Mouse (Mus musculus) kidney, postnatal 0 days (tissue): ENCODE measurements around the gene 4930433I11Rik. TPM values are rescaled to one million over a fixed set of nuclear protein-coding genes. Genes with fewer than 3 reads are reported as not detected.
"Not testable (repeated sequence)": the region's sequence is repeated elsewhere in the genome, so short reads cannot be mapped to it uniquely, and the experiment has no call there.

Source experiments
- ATAC-seq: fragments of 200-750 bp; cut with Nextera tagmentation; replicated peaks from 2 replicates; pipeline ENCODE4 v1.8.0; 2017; ENCODE audit warnings: low read depth, moderate number of reproducible peaks, moderate TSS enrichment, moderate library complexity; ENCODE audit not compliant: low FRiP score
- DNase-seq: peaks from one replicate; pipeline ENCODE4 v3.0.0-alpha.2; 2016; ENCODE audit warnings: low spot score
- H3K27ac ChIP-seq: fragments of 300-500 bp; sonication (generic); 2 replicates; pipeline ENCODE4 v1.5.1; 2014; ENCODE audit warnings: mild to moderate bottlenecking
- H3K27me3 ChIP-seq: fragments of 300-500 bp; sonication (generic); 2 replicates; pipeline ENCODE4 v1.6.1; 2014; ENCODE audit warnings: low read length, mixed read lengths; ENCODE audit not compliant: insufficient read depth
- H3K36me3 ChIP-seq: fragments of 300-500 bp; sonication (generic); 2 replicates; pipeline ENCODE4 v1.6.1; 2014; ENCODE audit warnings: low read length, mixed read lengths; ENCODE audit not compliant: insufficient read depth
- H3K4me1 ChIP-seq: fragments of 300-500 bp; sonication (generic); replicated peaks from 2 replicates; pipeline ENCODE4 v1.6.1; 2014; ENCODE audit warnings: antibody characterized with exemption, low read length, mixed read lengths; ENCODE audit not compliant: insufficient read depth
- H3K4me2 ChIP-seq: fragments of 300-500 bp; sonication (generic); 2 replicates; pipeline ENCODE4 v1.6.1; 2014; ENCODE audit warnings: mild to moderate bottlenecking, low read length, moderate library complexity, mixed read lengths
- H3K4me3 ChIP-seq: fragments of 300-500 bp; sonication (generic); replicated peaks from 2 replicates; pipeline ENCODE4 v1.5.1; 2014; ENCODE audit warnings: low read depth, low read length
- H3K9ac ChIP-seq: fragments of 300-500 bp; sonication (generic); 2 replicates; pipeline ENCODE4 v1.6.1; 2014; ENCODE audit warnings: low read depth, low read length
- H3K9me3 ChIP-seq: fragments of 300-500 bp; sonication (generic); replicated peaks from 2 replicates; pipeline ENCODE4 v1.6.1; 2016; ENCODE audit warnings: low read length, inconsistent platforms, mixed read lengths
- CTCF ChIP-seq: IDR thresholded peaks from 2 replicates; pipeline ENCODE4 v1.5.1; 2016; ENCODE audit warnings: antibody characterized with exemption, low read depth, mild to moderate bottlenecking, moderate library complexity
- WGBS: fragments of 180-500 bp; shearing (Covaris S2); extraction: QIAGEN DNeasy Blood & Tissue Kit; methylation state at CpG from one replicate; pipeline ENCODE4 v1.1.7; 2014; 5-methylcytosine and 5-hydroxymethylcytosine counted together
- polyA plus RNA-seq: library from polyadenylated mRNA; unstranded; fragments of >200 nt; fragmentation: Nextera tagmentation; extraction: Ambion mirVana; gene quantifications from 2 replicates; pipeline ENCODE4 v1.2.1, GENCODE M21; 2015

The 4930433I11Rik gene
- not detected in 2 replicates for polyA plus RNA-seq

GRCm38 (mm10) chr7:40987243-40987642, at the start of gene 4930433I11Rik:
Gene 4930433I11Rik, plus strand, starts transcription at chr7:40987543.
- TF ChIP-seq CTCF = no peak
- no peak for ATAC-seq
- WGBS = 87% methylated on average over 1 of the region's 1 CpGs

GRCm38 (mm10) chr7:40939371-40939770, 48.0 kb upstream of the 4930433I11Rik start:
- H3K9ac ChIP-seq = no peak overlapping the region

More at GRCm38 (mm10) chr7:40987243-40987642, at the start of gene 4930433I11Rik:
- no peaks in the 10 kb centered on the region for H3K4me1 ChIP-seq
- H3K4me3 ChIP-seq = no peak within 1 kb of the TSS
- H3K27ac ChIP-seq = no peak within 1 kb of the TSS
- no peak for DNase-seq
- no peak within 1 kb of the TSS for H3K9ac ChIP-seq
- H3K36me3 ChIP-seq = no peaks in the 10 kb centered on the region
- no peak within 1 kb of the TSS for H3K4me2 ChIP-seq
- H3K9me3 ChIP-seq = no peaks in the 10 kb centered on the region
- H3K27me3 ChIP-seq = no peaks in the 10 kb centered on the region

GRCm38 (mm10) chr7:40942233-40942935, 45.0 kb upstream of the 4930433I11Rik start:
- H3K4me3 ChIP-seq = no peak overlapping the region
- 54% methylated on average over 3 of the region's 3 CpGs for WGBS
- peak; percentile 68 for DNase-seq
- no peak for ATAC-seq
- H3K27me3 ChIP-seq = no peaks in the 10 kb centered on the region
- H3K9ac ChIP-seq = no peak overlapping the region
- no peak overlapping the region for H3K4me2 ChIP-seq
- no peak overlapping the region for H3K27ac ChIP-seq
- H3K4me1 ChIP-seq = no peaks in the 10 kb centered on the region
- no peaks in the 10 kb centered on the region for H3K9me3 ChIP-seq
- H3K36me3 ChIP-seq = no peaks in the 10 kb centered on the region
- TF ChIP-seq CTCF = peak; percentile 79

More at GRCm38 (mm10) chr7:40939371-40939770, 48.0 kb upstream of the 4930433I11Rik start:
- ATAC-seq = no peak
- no peak for DNase-seq
- Histone ChIP-seq H3K27me3 (no peaks in the 10 kb centered on the region), H3K4me1 (no peaks in the 10 kb centered on the region), H3K4me3 (no peak overlapping the region), H3K4me2 (no peak overlapping the region), H3K9me3 (no peaks in the 10 kb centered on the region), H3K27ac (no peak overlapping the region), H3K36me3 (no peaks in the 10 kb centered on the region)
- no peak for TF ChIP-seq CTCF
- 80% methylated on average over 1 of the region's 1 CpGs for WGBS

- H3K27me3 ChIP-seq, H3K27ac ChIP-seq, H3K36me3 ChIP-seq, H3K4me3 ChIP-seq, H3K4me2 ChIP-seq, H3K9ac ChIP-seq, H3K9me3 ChIP-seq, DNase-seq, ATAC-seq, H3K4me1 ChIP-seq: not testable (repeated sequence)
- 71% methylated on average over 1 of the region's 1 CpGs for WGBS
These were observed 45.1 kb downstream of the 4930433I11Rik start, which contains the start of gene Gm4884 for GRCm38 (mm10) chr7:41032419-41032818. Gene Gm4884, plus strand, starts transcription at chr7:41032719.

GRCm38 (mm10) chr7:41044058-41044457, 56.7 kb downstream of the 4930433I11Rik start:
- H3K4me3 ChIP-seq, H3K9ac ChIP-seq, H3K36me3 ChIP-seq, H3K4me2 ChIP-seq, H3K27me3 ChIP-seq, H3K9me3 ChIP-seq, ATAC-seq, DNase-seq, H3K4me1 ChIP-seq, H3K27ac ChIP-seq: not testable (repeated sequence)
- 65% methylated on average over 3 of the region's 3 CpGs for WGBS

Other genes with a start within 250 kb of the 4930433I11Rik start
- gene Vstm2b, start 89.2 kb upstream of the 4930433I11Rik start, polyA plus RNA-seq = 3.9 and 4.5 TPM in 2 replicates
- not detected in 2 replicates for gene Gm4884, start 45.2 kb downstream of the 4930433I11Rik start, polyA plus RNA-seq
- gene Gm5592, start 166.3 kb downstream of the 4930433I11Rik start, polyA plus RNA-seq = not detected in 2 replicates